Mouse (Mus musculus) midbrain, embryonic 16.5 days (tissue): ENCODE measurements around the gene Pclaf. TPM values are rescaled to one million over a fixed set of nuclear protein-coding genes. Genes with fewer than 3 reads are reported as not detected.

Experiments
- ATAC-seq: fragments of 200-750 bp; cut with Nextera tagmentation; 2 replicates; pipeline ENCODE4 v1.8.0; 2017; ENCODE audit warnings: moderate TSS enrichment
- H3K27ac ChIP-seq: fragments of 300-500 bp; sonication (generic); 2 replicates; pipeline ENCODE4 v1.5.1; 2014; ENCODE audit warnings: mild to moderate bottlenecking, low read length, mixed read lengths
- H3K27me3 ChIP-seq: fragments of 300-500 bp; sonication (generic); 2 replicates; pipeline ENCODE4 v1.6.1; 2014; ENCODE audit warnings: low read depth, low read length, mixed read lengths; ENCODE audit not compliant: control insufficient read depth, insufficient read depth
- H3K36me3 ChIP-seq: fragments of 300-500 bp; sonication (generic); 2 replicates; pipeline ENCODE4 v1.6.1; 2014; ENCODE audit warnings: mild to moderate bottlenecking, low read length, moderate library complexity, mixed read lengths; ENCODE audit not compliant: control insufficient read depth, insufficient read depth
- H3K4me1 ChIP-seq: fragments of 300-500 bp; sonication (generic); 2 replicates; pipeline ENCODE4 v1.6.1; 2014; ENCODE audit warnings: mild to moderate bottlenecking, low read length, mixed read lengths; ENCODE audit not compliant: control insufficient read depth, insufficient read depth
- H3K4me2 ChIP-seq: fragments of 300-500 bp; sonication (generic); 2 replicates; pipeline ENCODE4 v1.6.1; 2014; ENCODE audit warnings: mild to moderate bottlenecking, low read length, mixed read lengths
- H3K4me3 ChIP-seq: fragments of 300-500 bp; sonication (generic); 2 replicates; pipeline ENCODE4 v1.5.1; 2014; ENCODE audit warnings: low read depth, mild to moderate bottlenecking, low read length, moderate library complexity, mixed read lengths
- H3K9ac ChIP-seq: fragments of 300-500 bp; sonication (generic); 2 replicates; pipeline ENCODE4 v1.6.1; 2014; ENCODE audit warnings: low read depth, low read length, mixed read lengths
- H3K9me3 ChIP-seq: fragments of 300-500 bp; sonication (generic); replicated peaks from 2 replicates; pipeline ENCODE4 v1.6.1; 2014; ENCODE audit warnings: mild to moderate bottlenecking, low read length, mixed read lengths; ENCODE audit not compliant: control insufficient read depth, poor library complexity, severe bottlenecking
- WGBS: fragments of 180-500 bp; shearing (Covaris S2); extraction: QIAGEN DNeasy Blood & Tissue Kit; methylation state at CpG from one replicate; pipeline ENCODE4 v1.1.7; 2014; 5-methylcytosine and 5-hydroxymethylcytosine counted together
- polyA plus RNA-seq: library from polyadenylated mRNA; unstranded; fragments of >200 nt; fragmentation: Nextera tagmentation; extraction: Ambion mirVana; gene quantifications from 2 replicates; pipeline ENCODE4 v1.2.1, GENCODE M21; 2015

The Pclaf gene
- polyA plus RNA-seq, 1 experiment from 2014 or later: 13.7 TPM

DNA sequence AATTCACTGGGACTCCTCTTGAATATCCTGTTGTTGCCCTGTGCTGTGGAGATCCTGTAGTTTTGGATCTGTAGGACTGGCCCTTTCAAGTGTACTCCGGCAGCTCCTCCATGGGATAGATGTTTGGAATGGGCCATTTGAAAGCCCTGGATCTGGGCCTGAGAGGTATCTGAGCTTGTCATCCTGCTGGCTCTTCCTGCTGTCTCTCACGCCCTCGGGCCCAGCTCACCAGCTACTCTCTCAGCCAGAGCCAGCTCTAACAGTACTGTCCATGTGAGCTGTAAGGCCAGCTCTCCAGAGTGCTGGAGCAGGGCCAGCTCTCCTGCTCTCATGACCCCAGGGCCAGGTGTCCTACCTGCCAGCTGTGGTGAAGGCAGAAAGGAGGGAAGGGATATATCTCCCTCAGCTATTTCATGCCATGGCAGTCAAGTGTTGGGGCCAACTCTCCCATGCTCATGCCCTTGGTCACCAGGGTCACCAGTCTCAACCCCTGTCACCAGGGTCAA lies 61.1 kb downstream of the Pclaf start:
- Histone ChIP-seq H3K4me1 (no peaks in the 10 kb centered on the region), H3K4me3 (no peak overlapping the region), H3K4me2 (no peak overlapping the region), H3K36me3 (no peaks in the 10 kb centered on the region; the same call in 1 of the 2 replicates), H3K9me3 (no peaks in the 10 kb centered on the region), H3K9ac (no peak overlapping the region), H3K27me3 (no peaks in the 10 kb centered on the region), H3K27ac (no peak overlapping the region)
- ATAC-seq: no peak
- WGBS: 92% methylated on average over 3 of the region's 3 CpGs

Other genes with a start within 250 kb of the Pclaf start
- gene Oaz2, start 222.2 kb upstream of the Pclaf start, polyA plus RNA-seq: 384 and 407 TPM in 2 replicates
- gene Zfp609, start 62.7 kb upstream of the Pclaf start, polyA plus RNA-seq: 6.6 and 6.8 TPM in 2 replicates
- gene Trip4, start 18.6 kb downstream of the Pclaf start, polyA plus RNA-seq: 33.8 and 35.8 TPM in 2 replicates
- 23.1 and 26.6 TPM in 2 replicates for gene Csnk1g1, start 18.7 kb downstream of the Pclaf start, polyA plus RNA-seq
- 304 and 313 TPM in 2 replicates for gene Ppib, start 170.0 kb downstream of the Pclaf start, polyA plus RNA-seq
- gene Snx22, start 179.5 kb downstream of the Pclaf start, polyA plus RNA-seq: 11.2 and 13.1 TPM in 2 replicates
- 68.0 and 78.3 TPM in 2 replicates for gene Snx1, start 236.3 kb downstream of the Pclaf start, polyA plus RNA-seq
- gene Ciao2a, start 236.4 kb downstream of the Pclaf start, polyA plus RNA-seq: 61.0 and 69.5 TPM in 2 replicates